Mouse (Mus musculus): ENCODE results near the gene Rad51b. TPM values are rescaled to one million over a fixed set of nuclear protein-coding genes. Genes with fewer than 3 reads are reported as not detected.

Gene Rad51b
- polyA plus RNA-seq, 1 experiment from 2014 or later, result 8.0 TPM

DNA sequence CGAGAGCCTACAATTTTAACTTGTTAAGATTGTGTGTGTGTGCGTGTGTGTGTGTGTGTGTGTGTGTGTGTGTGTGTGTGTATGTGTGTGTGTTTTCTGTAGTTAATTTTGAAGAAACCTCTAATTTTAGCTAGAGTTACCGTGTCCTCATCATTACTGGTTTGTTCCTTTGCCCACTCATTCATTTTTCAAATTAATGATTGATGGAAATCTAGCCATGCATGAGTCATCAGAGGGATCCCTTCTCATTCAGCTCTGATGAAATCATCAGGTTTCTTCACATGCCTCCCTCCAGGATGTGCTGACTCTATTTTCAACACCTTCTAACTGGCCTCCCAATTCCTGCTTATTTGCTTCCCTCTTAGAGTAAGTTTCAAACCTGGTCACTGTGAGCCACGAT lies 263.8 kb downstream of the Rad51b start:
- Histone ChIP-seq H3K4me1 (replicated peaks; ENCODE audit: control insufficient read depth, insufficient read depth, low read length) (no peaks in the 10 kb centered on the region), H3K27me3 (ENCODE audit: control insufficient read depth, insufficient read depth, low read length) (no peaks in the 10 kb centered on the region), H3K4me2 (ENCODE audit: low read depth, low read length, severe bottlenecking) (no peak overlapping the region), H3K36me3 (ENCODE audit: control insufficient read depth, insufficient read depth, low read length) (no peaks in the 10 kb centered on the region), H3K9ac (ENCODE audit: low read length) (no peak overlapping the region), H3K9me3 (ENCODE audit: control insufficient read depth, low read length) (no peaks in the 10 kb centered on the region), H3K27ac (ENCODE audit: low read depth, low read length) (no peak overlapping the region), H3K4me3 (ENCODE audit: low read depth, low read length) (no peak overlapping the region)
- no peak for ATAC-seq (replicated peaks; ENCODE audit: low FRiP score)
- no peak for DNase-seq (ENCODE audit: low spot score)
- 81% methylated on average over 4 of the region's 4 CpGs for WGBS

DNA sequence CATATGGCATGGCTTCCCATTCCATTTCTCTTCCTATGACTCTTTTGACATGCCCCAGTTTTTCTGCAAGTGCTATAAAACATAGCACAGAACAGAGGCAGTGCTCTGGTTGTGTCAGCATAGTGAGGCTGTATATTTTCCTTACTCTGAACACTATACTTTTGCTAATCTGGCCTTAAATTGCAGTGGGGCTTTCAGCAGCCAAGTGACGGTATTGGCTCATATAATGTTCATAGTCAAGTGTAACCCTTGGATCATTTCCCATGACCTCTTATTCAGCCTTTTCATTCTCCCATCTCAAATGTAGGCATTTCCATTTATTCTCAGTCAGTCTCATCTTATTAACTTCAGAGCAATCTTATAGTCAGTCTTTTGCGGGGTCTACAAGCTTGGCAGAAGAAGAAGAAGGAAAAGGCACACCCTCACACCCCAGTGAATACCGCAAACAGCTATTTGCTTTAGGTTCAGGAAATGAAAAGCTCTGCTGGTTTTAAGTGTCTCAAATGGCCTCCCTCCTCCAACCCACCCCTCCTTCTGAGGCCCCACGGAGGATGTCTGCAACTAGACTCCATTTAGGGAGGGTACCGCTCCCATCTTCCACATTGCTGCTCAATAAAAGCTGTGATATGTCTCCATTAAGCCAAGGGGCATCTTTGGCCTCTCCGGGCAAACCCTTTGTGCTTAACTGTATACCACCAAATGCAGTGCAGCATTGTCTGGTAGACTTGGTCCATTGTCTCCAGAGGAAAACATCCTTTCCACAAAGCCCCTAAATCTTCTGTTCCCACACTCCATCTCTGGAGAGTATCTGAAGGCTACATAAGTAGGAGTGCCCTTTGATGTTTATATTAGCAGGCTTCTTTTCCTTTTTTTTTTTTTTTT lies 277.3 kb downstream of the Rad51b start:
- H3K27me3 ChIP-seq (ENCODE audit: control insufficient read depth, insufficient read depth, low read length), result no peaks in the 10 kb centered on the region
- ATAC-seq (replicated peaks; ENCODE audit: low FRiP score), result no peak
- H3K4me3 ChIP-seq (ENCODE audit: low read depth, low read length), result no peak overlapping the region
- H3K27ac ChIP-seq (ENCODE audit: low read depth, low read length), result no peak overlapping the region
- H3K4me2 ChIP-seq (ENCODE audit: low read depth, low read length, severe bottlenecking), result no peak overlapping the region
- H3K9me3 ChIP-seq (ENCODE audit: control insufficient read depth, low read length), result no peaks in the 10 kb centered on the region
- H3K9ac ChIP-seq (ENCODE audit: low read length), result no peak overlapping the region
- WGBS, result 70% methylated on average over 6 of the region's 6 CpGs
- no peak for DNase-seq (ENCODE audit: low spot score)
- peaks cover 3% of the 10 kb centered on the region; the same call in 1 of the 2 replicates for H3K4me1 ChIP-seq (replicated peaks; ENCODE audit: control insufficient read depth, insufficient read depth, low read length)
- H3K36me3 ChIP-seq (ENCODE audit: control insufficient read depth, insufficient read depth, low read length), result no peaks in the 10 kb centered on the region

DNA sequence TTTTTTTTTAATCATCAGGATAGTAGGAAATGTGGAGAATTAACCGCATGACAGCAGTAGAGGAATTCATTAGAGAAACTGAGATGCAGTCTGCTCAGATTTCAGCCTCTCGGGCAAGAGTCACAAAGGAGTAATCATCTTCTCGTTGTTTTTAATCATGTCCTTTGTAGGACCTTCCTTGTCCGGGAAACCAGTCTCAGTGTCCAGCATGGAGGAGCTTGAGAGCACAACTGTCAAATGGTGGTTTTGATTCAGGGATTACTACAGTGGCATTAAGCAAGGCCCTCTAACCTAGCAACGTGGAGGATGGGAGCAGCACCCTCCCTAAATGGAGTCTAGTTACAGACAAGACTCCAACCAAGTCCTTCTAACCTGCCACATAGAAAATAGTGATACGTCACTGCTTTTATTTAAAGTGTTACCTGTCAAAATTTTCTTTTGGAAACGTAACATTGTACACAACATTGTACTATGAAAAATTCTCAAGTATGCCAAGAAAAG lies 278.0 kb downstream of the Rad51b start:
- H3K9me3 ChIP-seq (ENCODE audit: control insufficient read depth, low read length), result no peaks in the 10 kb centered on the region
- no peak for ATAC-seq (replicated peaks; ENCODE audit: low FRiP score)

DNA sequence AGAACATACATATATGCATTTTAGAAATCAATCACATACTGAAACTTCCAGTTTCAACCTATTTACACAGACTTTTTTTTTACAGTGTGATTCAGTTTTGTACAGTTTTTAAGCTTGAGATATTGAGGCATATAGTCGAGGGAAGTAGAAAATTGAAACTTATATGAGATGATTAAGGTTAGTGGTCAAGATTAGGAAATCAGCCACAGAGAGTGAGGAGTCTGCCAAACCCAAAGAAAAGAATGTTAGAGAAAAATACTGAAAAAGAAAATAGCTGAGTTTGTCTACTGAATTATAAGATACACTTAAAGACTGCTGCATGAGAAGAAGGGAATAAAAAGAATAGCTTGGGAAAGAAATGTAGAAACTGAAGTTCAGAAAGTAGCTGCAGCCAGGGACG lies 280.4 kb downstream of the Rad51b start:
- Histone ChIP-seq H3K9ac (ENCODE audit: low read length) (no peak overlapping the region), H3K27me3 (ENCODE audit: control insufficient read depth, insufficient read depth, low read length) (no peaks in the 10 kb centered on the region), H3K27ac (ENCODE audit: low read depth, low read length) (no peak overlapping the region), H3K4me1 (replicated peaks; ENCODE audit: control insufficient read depth, insufficient read depth, low read length) (peaks cover 3% of the 10 kb centered on the region; the same call in 1 of the 2 replicates), H3K4me3 (ENCODE audit: low read depth, low read length) (no peak overlapping the region), H3K4me2 (ENCODE audit: low read depth, low read length, severe bottlenecking) (no peak overlapping the region), H3K9me3 (ENCODE audit: control insufficient read depth, low read length) (no peaks in the 10 kb centered on the region), H3K36me3 (ENCODE audit: control insufficient read depth, insufficient read depth, low read length) (no peaks in the 10 kb centered on the region)
- ATAC-seq (replicated peaks; ENCODE audit: low FRiP score) (no peak), DNase-seq (ENCODE audit: low spot score) (no peak)
- 93% methylated on average over 2 of the region's 2 CpGs for WGBS

More for the DNA sequence above, 278.0 kb downstream of the Rad51b start:
- H3K4me1 ChIP-seq (replicated peaks; ENCODE audit: control insufficient read depth, insufficient read depth, low read length), result peaks cover 3% of the 10 kb centered on the region; the same call in 1 of the 2 replicates
- DNase-seq (ENCODE audit: low spot score), result no peak
- no peaks in the 10 kb centered on the region for H3K36me3 ChIP-seq (ENCODE audit: control insufficient read depth, insufficient read depth, low read length)
- WGBS, result 70% methylated on average over 7 of the region's 7 CpGs
- no peak overlapping the region for H3K4me3 ChIP-seq (ENCODE audit: low read depth, low read length)
- no peaks in the 10 kb centered on the region for H3K27me3 ChIP-seq (ENCODE audit: control insufficient read depth, insufficient read depth, low read length)
- no peak overlapping the region for H3K9ac ChIP-seq (ENCODE audit: low read length)
- H3K4me2 ChIP-seq (ENCODE audit: low read depth, low read length, severe bottlenecking), result no peak overlapping the region
- H3K27ac ChIP-seq (ENCODE audit: low read depth, low read length), result no peak overlapping the region

DNA sequence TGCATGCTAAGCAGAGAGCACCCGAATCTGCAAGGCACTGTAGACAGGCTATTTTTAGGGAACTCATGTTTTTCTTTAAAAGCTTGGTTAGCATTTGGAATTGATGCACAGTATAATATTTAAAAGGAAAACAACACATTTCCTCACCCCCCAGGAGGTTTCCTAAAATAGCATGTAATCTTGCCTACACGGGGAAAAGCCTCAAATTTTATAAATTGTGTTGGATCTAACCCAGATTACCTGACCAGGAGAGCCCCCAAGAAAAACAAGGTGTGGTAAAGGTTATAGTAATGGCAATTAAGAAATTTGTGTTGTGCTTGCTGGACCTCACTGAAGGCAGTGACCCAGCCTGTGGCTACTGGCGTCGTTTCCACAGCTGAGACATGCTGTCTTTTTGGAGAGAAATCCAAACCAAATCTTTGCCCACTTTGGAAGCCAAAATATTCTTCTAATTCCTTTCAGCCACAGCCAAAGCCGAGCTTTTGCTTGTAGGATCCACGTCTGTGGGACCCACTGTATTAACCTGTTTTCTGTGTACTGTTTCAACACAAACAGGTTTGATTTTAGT lies 282.0 kb downstream of the Rad51b start:
- no peaks in the 10 kb centered on the region for H3K36me3 ChIP-seq (ENCODE audit: control insufficient read depth, insufficient read depth, low read length)
- ATAC-seq (replicated peaks; ENCODE audit: low FRiP score) (no peak), DNase-seq (ENCODE audit: low spot score) (no peak)
- no peak overlapping the region for H3K27ac ChIP-seq (ENCODE audit: low read depth, low read length)
- H3K9me3 ChIP-seq (ENCODE audit: control insufficient read depth, low read length), result no peaks in the 10 kb centered on the region
- H3K4me1 ChIP-seq (replicated peaks; ENCODE audit: control insufficient read depth, insufficient read depth, low read length), result peaks cover 3% of the 10 kb centered on the region; the same call in 1 of the 2 replicates
- H3K4me3 ChIP-seq (ENCODE audit: low read depth, low read length), result no peak overlapping the region
- no peak overlapping the region for H3K4me2 ChIP-seq (ENCODE audit: low read depth, low read length, severe bottlenecking)
- H3K9ac ChIP-seq (ENCODE audit: low read length), result no peak overlapping the region
- H3K27me3 ChIP-seq (ENCODE audit: control insufficient read depth, insufficient read depth, low read length), result no peaks in the 10 kb centered on the region
- 85% methylated on average over 6 of the region's 6 CpGs for WGBS

DNA sequence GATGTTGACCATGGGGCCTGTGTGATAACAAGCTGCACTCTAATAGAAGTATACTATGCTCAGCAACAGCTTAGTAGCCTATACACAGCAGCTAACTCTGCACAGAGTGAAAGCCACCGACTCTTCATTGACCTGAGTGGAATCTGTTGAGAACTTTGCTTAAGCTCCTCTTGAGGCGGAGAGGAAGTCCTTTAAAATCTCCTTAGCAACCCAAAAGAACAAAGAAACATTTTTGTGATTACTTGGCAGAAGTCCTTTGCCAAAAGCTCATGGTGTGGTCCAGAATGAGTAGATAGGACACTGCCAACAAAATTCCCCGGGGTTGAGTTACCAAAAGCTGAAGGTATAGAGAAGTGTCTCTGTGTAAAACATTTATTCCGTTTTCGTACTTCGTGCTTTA lies 282.8 kb downstream of the Rad51b start:
- DNase-seq (ENCODE audit: low spot score), result no peak
- 87% methylated on average over 6 of the region's 6 CpGs for WGBS
- H3K27me3 ChIP-seq (ENCODE audit: control insufficient read depth, insufficient read depth, low read length), result no peaks in the 10 kb centered on the region

DNA sequence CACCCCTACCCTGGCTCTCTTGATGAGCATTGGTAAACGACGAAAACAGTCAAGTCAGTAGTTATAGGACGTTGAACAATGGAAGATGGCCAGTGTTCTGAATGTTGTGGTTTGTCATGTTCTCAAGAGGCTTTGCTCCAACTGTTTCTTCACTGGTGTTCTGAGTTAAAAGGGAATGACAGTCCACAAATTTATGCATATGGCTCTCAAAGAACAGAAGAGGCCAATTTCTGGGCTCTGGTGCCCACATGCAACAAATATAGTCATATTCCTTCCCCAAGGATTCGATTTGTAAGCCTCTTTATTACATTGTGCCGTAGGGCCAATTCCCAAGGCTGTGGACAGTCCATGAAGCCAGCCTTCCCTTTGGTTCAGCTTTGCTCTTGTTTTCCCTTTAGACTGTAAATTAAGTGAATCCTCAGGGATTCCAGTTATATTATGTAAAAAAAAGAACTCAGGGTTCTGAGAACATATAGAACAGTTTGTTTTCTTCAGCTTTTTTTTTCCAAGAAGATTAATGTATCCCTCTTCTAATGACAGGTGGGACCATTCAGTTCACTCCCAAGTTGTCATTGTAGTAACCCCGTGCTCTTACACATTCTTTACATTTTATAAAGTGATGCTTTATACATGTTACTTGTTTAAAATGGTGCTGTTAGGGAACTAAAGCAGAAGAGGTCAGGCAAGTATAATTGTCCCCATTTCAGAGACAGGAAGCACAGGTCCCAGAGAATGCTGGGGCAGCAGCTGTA lies 287.6 kb downstream of the Rad51b start:
- Histone ChIP-seq H3K9me3 (ENCODE audit: control insufficient read depth, low read length) (no peaks in the 10 kb centered on the region), H3K27ac (ENCODE audit: low read depth, low read length) (no peak overlapping the region), H3K4me2 (ENCODE audit: low read depth, low read length, severe bottlenecking) (no peak overlapping the region), H3K27me3 (ENCODE audit: control insufficient read depth, insufficient read depth, low read length) (no peaks in the 10 kb centered on the region), H3K4me3 (ENCODE audit: low read depth, low read length) (no peak overlapping the region), H3K4me1 (replicated peaks; ENCODE audit: control insufficient read depth, insufficient read depth, low read length) (no peaks in the 10 kb centered on the region), H3K36me3 (ENCODE audit: control insufficient read depth, insufficient read depth, low read length) (no peaks in the 10 kb centered on the region), H3K9ac (ENCODE audit: low read length) (no peak overlapping the region)
- DNase-seq (ENCODE audit: low spot score) (no peak), ATAC-seq (replicated peaks; ENCODE audit: low FRiP score) (no peak)
- 88% methylated on average over 6 of the region's 6 CpGs for WGBS

More for the DNA sequence above, 282.8 kb downstream of the Rad51b start:
- no peaks in the 10 kb centered on the region for H3K4me1 ChIP-seq (replicated peaks; ENCODE audit: control insufficient read depth, insufficient read depth, low read length)
- H3K9ac ChIP-seq (ENCODE audit: low read length), result no peak overlapping the region
- no peak overlapping the region for H3K4me3 ChIP-seq (ENCODE audit: low read depth, low read length)
- no peaks in the 10 kb centered on the region for H3K36me3 ChIP-seq (ENCODE audit: control insufficient read depth, insufficient read depth, low read length)
- H3K27ac ChIP-seq (ENCODE audit: low read depth, low read length), result no peak overlapping the region
- ATAC-seq (replicated peaks; ENCODE audit: low FRiP score), result no peak
- no peak overlapping the region for H3K4me2 ChIP-seq (ENCODE audit: low read depth, low read length, severe bottlenecking)
- no peaks in the 10 kb centered on the region for H3K9me3 ChIP-seq (ENCODE audit: control insufficient read depth, low read length)

DNA sequence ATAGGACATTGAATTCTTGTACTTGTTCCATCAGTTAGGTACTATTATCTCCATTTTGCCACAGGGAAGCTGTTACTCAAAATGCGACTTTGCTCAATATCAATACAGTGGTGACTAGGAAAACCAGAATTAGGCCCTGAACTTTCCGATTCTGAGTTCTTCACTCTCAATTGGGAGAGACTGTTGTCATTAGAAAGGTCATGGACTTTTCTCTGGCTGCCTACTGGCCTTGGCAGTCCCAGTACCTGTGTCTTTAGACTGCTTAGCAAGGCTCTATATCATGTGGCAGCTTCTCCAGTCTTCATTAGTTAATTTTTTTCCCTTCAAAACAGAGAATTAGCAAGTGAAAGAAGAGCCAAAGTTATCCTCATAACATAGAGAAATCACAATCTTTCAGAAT lies 288.3 kb downstream of the Rad51b start:
- H3K9ac ChIP-seq (ENCODE audit: low read length), result no peak overlapping the region
- no peak overlapping the region for H3K4me3 ChIP-seq (ENCODE audit: low read depth, low read length)
- no peaks in the 10 kb centered on the region for H3K27me3 ChIP-seq (ENCODE audit: control insufficient read depth, insufficient read depth, low read length)
- H3K4me1 ChIP-seq (replicated peaks; ENCODE audit: control insufficient read depth, insufficient read depth, low read length), result no peaks in the 10 kb centered on the region
- no peaks in the 10 kb centered on the region for H3K36me3 ChIP-seq (ENCODE audit: control insufficient read depth, insufficient read depth, low read length)
- DNase-seq (ENCODE audit: low spot score), result no peak
- ATAC-seq (replicated peaks; ENCODE audit: low FRiP score), result no peak
- H3K27ac ChIP-seq (ENCODE audit: low read depth, low read length), result no peak overlapping the region
- WGBS, result 97% methylated on average over 2 of the region's 2 CpGs
- no peak overlapping the region for H3K4me2 ChIP-seq (ENCODE audit: low read depth, low read length, severe bottlenecking)
- no peaks in the 10 kb centered on the region for H3K9me3 ChIP-seq (ENCODE audit: control insufficient read depth, low read length)
